Mouse (Mus musculus) left cerebral cortex, postnatal 4 days (tissue): ENCODE measurements around the gene Cwc22. TPM values are rescaled to one million over a fixed set of nuclear protein-coding genes. Genes with fewer than 3 reads are reported as not detected.

ENCODE experiments used
- total RNA-seq, 2 experiments: library from RNA; stranded (reverse); gene quantifications; 2 replicates each; pipeline ENCODE4 v1.2.3; 2021

Cwc22 gene
- total RNA-seq, 2 experiments from 2014 or later: 33.4 to 35.0 TPM

Other genes with a start within 250 kb of the Cwc22 start
- gene Zfp385b, start 126.7 kb downstream of the Cwc22 start, total RNA-seq: 10 to 100 TPM; 30.5 to 33.0 TPM